Mouse (Mus musculus): ENCODE results near the gene Spin1. TPM values are rescaled to one million over a fixed set of nuclear protein-coding genes. Genes with fewer than 3 reads are reported as not detected.

Gene Spin1
- total and polyA plus RNA-seq, 3 experiments: 9.7 to 57.0 (median 49.7) TPM

- Histone ChIP-seq H3K27me3 (ENCODE audit: insufficient read depth, low read length) (no peaks in the 10 kb centered on the region), H3K4me1 (ENCODE audit: insufficient read depth, low read depth, low read length) (peaks cover 89% of the 10 kb centered on the region), H3K9me3 (replicated peaks) (no peaks in the 10 kb centered on the region), H3K4me3 (ENCODE audit: low read depth, low read length) (no peak overlapping the region), H3K36me3 (replicated peaks) (peaks cover 64% of the 10 kb centered on the region)
- no peak for ATAC-seq (ENCODE audit: extremely low read depth, insufficient number of reproducible peaks, low FRiP score, poor library complexity, severe bottlenecking)
- no peak for DNase-seq (ENCODE audit: low spot score)
- TF ChIP-seq POLR2AphosphoS5 (IDR thresholded peaks at IDR 0.05; ENCODE audit: insufficient replicate concordance, low read depth, low read length) (no peak), CTCF (IDR thresholded peaks at IDR 0.05; ENCODE audit: low read depth, low read length) (no peak), GATA1 (IDR thresholded peaks at IDR 0.05; ENCODE audit: borderline replicate concordance, low read length) (no peak), TAL1 (conservative IDR thresholded peaks at IDR 0.05; ENCODE audit: low read depth, low read length) (no peak), GATA2 (IDR thresholded peaks at IDR 0.05; ENCODE audit: borderline replicate concordance, low read depth, low read length) (no peak)
These were observed 21.3 kb downstream of the Spin1 start for GRCm38 (mm10) chr13:51121966-51122365.

- TF ChIP-seq POLR2AphosphoS5 (IDR thresholded peaks at IDR 0.05; ENCODE audit: insufficient replicate concordance, low read depth, low read length) (no peak), GATA2 (IDR thresholded peaks at IDR 0.05; ENCODE audit: borderline replicate concordance, low read depth, low read length) (no peak), CTCF (IDR thresholded peaks at IDR 0.05; ENCODE audit: low read depth, low read length) (no peak), TAL1 (conservative IDR thresholded peaks at IDR 0.05; ENCODE audit: low read depth, low read length) (no peak), GATA1 (IDR thresholded peaks at IDR 0.05; ENCODE audit: borderline replicate concordance, low read length) (no peak)
- peaks cover 93% of the 10 kb centered on the region for H3K4me1 ChIP-seq (ENCODE audit: insufficient read depth, low read depth, low read length)
- H3K4me3 ChIP-seq (ENCODE audit: low read depth, low read length): no peak overlapping the region
- H3K9me3 ChIP-seq (replicated peaks): no peaks in the 10 kb centered on the region
- H3K36me3 ChIP-seq (replicated peaks): peaks cover 68% of the 10 kb centered on the region
- no peak for ATAC-seq (ENCODE audit: extremely low read depth, insufficient number of reproducible peaks, low FRiP score, poor library complexity, severe bottlenecking)
- H3K27me3 ChIP-seq (ENCODE audit: insufficient read depth, low read length): no peaks in the 10 kb centered on the region
- no peak for DNase-seq (ENCODE audit: low spot score)
These were observed 22.1 kb downstream of the Spin1 start for GRCm38 (mm10) chr13:51122771-51123170.

- Histone ChIP-seq H3K4me3 (ENCODE audit: low read depth, low read length) (no peak overlapping the region), H3K36me3 (replicated peaks) (peaks cover 77% of the 10 kb centered on the region), H3K4me1 (ENCODE audit: insufficient read depth, low read depth, low read length) (peaks cover 85% of the 10 kb centered on the region), H3K27me3 (ENCODE audit: insufficient read depth, low read length) (no peaks in the 10 kb centered on the region), H3K9me3 (replicated peaks) (no peaks in the 10 kb centered on the region)
- DNase-seq (ENCODE audit: low spot score) (no peak), ATAC-seq (ENCODE audit: extremely low read depth, insufficient number of reproducible peaks, low FRiP score, poor library complexity, severe bottlenecking) (no peak)
- TF ChIP-seq POLR2AphosphoS5 (IDR thresholded peaks at IDR 0.05; ENCODE audit: insufficient replicate concordance, low read depth, low read length): no peak
- TF ChIP-seq TAL1 (conservative IDR thresholded peaks at IDR 0.05; ENCODE audit: low read depth, low read length): no peak
- no peak for TF ChIP-seq GATA1 (IDR thresholded peaks at IDR 0.05; ENCODE audit: borderline replicate concordance, low read length)
- TF ChIP-seq CTCF (IDR thresholded peaks at IDR 0.05; ENCODE audit: low read depth, low read length): no peak
- no peak for TF ChIP-seq GATA2 (IDR thresholded peaks at IDR 0.05; ENCODE audit: borderline replicate concordance, low read depth, low read length)
These were observed 24.7 kb downstream of the Spin1 start for GRCm38 (mm10) chr13:51125357-51125756.

GRCm38 (mm10) chr13:51127906-51128305 lies 27.2 kb downstream of the Spin1 start:
- H3K4me1 ChIP-seq (ENCODE audit: insufficient read depth, low read depth, low read length): peaks cover 68% of the 10 kb centered on the region
- DNase-seq (ENCODE audit: low spot score): no peak

GRCm38 (mm10) chr13:51128417-51128816 lies 27.7 kb downstream of the Spin1 start:
- no peak for TF ChIP-seq CTCF (IDR thresholded peaks at IDR 0.05; ENCODE audit: low read depth, low read length)
- TF ChIP-seq TAL1 (conservative IDR thresholded peaks at IDR 0.05; ENCODE audit: low read depth, low read length): no peak
- ATAC-seq (ENCODE audit: extremely low read depth, insufficient number of reproducible peaks, low FRiP score, poor library complexity, severe bottlenecking) (no peak), DNase-seq (ENCODE audit: low spot score) (no peak)
- Histone ChIP-seq H3K27me3 (ENCODE audit: insufficient read depth, low read length) (no peaks in the 10 kb centered on the region), H3K9me3 (replicated peaks) (no peaks in the 10 kb centered on the region), H3K4me3 (ENCODE audit: low read depth, low read length) (no peak overlapping the region), H3K4me1 (ENCODE audit: insufficient read depth, low read depth, low read length) (peaks cover 64% of the 10 kb centered on the region), H3K36me3 (replicated peaks) (peaks cover 82% of the 10 kb centered on the region)

More at GRCm38 (mm10) chr13:51127906-51128305, 27.2 kb downstream of the Spin1 start:
- TF ChIP-seq GATA1 (IDR thresholded peaks at IDR 0.05; ENCODE audit: borderline replicate concordance, low read length): no peak
- no peak for TF ChIP-seq GATA2 (IDR thresholded peaks at IDR 0.05; ENCODE audit: borderline replicate concordance, low read depth, low read length)
- TF ChIP-seq CTCF (IDR thresholded peaks at IDR 0.05; ENCODE audit: low read depth, low read length): no peak
- TF ChIP-seq TAL1 (conservative IDR thresholded peaks at IDR 0.05; ENCODE audit: low read depth, low read length): no peak
- TF ChIP-seq POLR2AphosphoS5 (IDR thresholded peaks at IDR 0.05; ENCODE audit: insufficient replicate concordance, low read depth, low read length): no peak
- H3K27me3 ChIP-seq (ENCODE audit: insufficient read depth, low read length): no peaks in the 10 kb centered on the region
- H3K9me3 ChIP-seq (replicated peaks): no peaks in the 10 kb centered on the region
- H3K4me3 ChIP-seq (ENCODE audit: low read depth, low read length): no peak overlapping the region; the same call in 1 of the 2 replicates
- peak; percentile 23; the same call in 1 of the 2 replicates for ATAC-seq (ENCODE audit: extremely low read depth, insufficient number of reproducible peaks, low FRiP score, poor library complexity, severe bottlenecking)
- H3K36me3 ChIP-seq (replicated peaks): peaks cover 85% of the 10 kb centered on the region

GRCm38 (mm10) chr13:51131179-51131578 lies 30.5 kb downstream of the Spin1 start:
- ATAC-seq (ENCODE audit: extremely low read depth, insufficient number of reproducible peaks, low FRiP score, poor library complexity, severe bottlenecking) (no peak), DNase-seq (ENCODE audit: low spot score) (no peak)
- no peak overlapping the region for H3K4me3 ChIP-seq (ENCODE audit: low read depth, low read length)
- H3K27me3 ChIP-seq (ENCODE audit: insufficient read depth, low read length): no peaks in the 10 kb centered on the region
- H3K9me3 ChIP-seq (replicated peaks): no peaks in the 10 kb centered on the region
- H3K4me1 ChIP-seq (ENCODE audit: insufficient read depth, low read depth, low read length): peaks cover 41% of the 10 kb centered on the region
- TF ChIP-seq POLR2AphosphoS5 (IDR thresholded peaks at IDR 0.05; ENCODE audit: insufficient replicate concordance, low read depth, low read length) (no peak), TAL1 (conservative IDR thresholded peaks at IDR 0.05; ENCODE audit: low read depth, low read length) (no peak), CTCF (IDR thresholded peaks at IDR 0.05; ENCODE audit: low read depth, low read length) (no peak), GATA1 (IDR thresholded peaks at IDR 0.05; ENCODE audit: borderline replicate concordance, low read length) (no peak), GATA2 (IDR thresholded peaks at IDR 0.05; ENCODE audit: borderline replicate concordance, low read depth, low read length) (no peak)
- H3K36me3 ChIP-seq (replicated peaks): peaks cover 77% of the 10 kb centered on the region
